Mouse (Mus musculus) gastrocnemius, postnatal 25 days (tissue): ENCODE measurements around the gene Tm4sf20. TPM values are rescaled to one million over a fixed set of nuclear protein-coding genes. Genes with fewer than 3 reads are reported as not detected.

ENCODE experiments used
- DNase-seq: peaks from one replicate; pipeline ENCODE4 v3.0.0; 2022
- total RNA-seq, 2 experiments: library from RNA; stranded (reverse); gene quantifications; 1 replicate in 1 of 2; 2 replicates in 1 of 2; pipeline ENCODE4 v1.2.3; 2021

Tm4sf20 gene
- total RNA-seq, 2 experiments from 2014 or later: not detected

DNA sequence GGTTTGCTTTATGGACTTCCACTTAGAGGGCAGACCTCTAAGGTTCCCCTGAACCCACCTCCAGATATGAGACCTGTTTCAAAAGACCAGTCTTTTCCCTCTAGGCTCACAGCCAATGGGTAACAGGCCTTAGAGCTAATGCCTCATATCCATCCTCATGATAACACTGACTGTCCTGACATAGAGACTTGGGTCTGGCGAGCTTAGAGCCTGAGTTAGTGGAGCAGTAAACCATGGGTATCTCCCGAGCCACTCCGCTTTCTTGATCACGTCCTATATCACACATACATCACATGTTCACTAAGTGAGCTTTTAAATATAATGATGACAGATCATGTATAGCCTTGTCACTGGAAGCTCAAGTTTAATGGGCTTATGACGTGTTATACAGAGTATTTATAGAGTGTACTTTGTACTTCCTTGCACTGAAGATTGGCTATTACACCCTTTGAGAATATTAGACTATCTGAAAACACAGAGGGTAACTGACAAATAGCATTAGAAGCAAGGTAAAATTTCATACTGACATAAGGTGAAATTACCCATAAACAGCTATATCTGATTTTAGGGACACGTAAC lies 11.2 kb upstream of the Tm4sf20 start:
- DNase-seq: no peak

DNA sequence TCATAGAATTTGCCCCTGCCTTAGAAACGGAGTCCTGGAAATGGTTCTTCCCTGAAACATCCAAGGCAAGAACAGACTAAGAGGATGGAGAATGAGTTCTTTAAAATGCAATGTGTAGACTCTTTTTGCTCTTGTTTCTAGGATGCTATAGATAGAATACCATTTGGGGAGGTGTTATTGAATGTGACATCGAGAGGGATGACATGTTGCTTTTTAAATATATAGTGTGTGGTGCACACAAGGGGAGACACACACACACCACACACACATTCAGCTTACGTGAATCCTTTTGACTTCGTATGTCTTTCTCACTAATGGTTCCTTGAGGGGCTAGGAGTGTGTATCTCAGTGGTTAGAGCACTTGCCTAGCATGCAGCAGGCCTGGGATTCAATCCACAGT lies 7.0 kb upstream of the Tm4sf20 start:
- no peak for DNase-seq

DNA sequence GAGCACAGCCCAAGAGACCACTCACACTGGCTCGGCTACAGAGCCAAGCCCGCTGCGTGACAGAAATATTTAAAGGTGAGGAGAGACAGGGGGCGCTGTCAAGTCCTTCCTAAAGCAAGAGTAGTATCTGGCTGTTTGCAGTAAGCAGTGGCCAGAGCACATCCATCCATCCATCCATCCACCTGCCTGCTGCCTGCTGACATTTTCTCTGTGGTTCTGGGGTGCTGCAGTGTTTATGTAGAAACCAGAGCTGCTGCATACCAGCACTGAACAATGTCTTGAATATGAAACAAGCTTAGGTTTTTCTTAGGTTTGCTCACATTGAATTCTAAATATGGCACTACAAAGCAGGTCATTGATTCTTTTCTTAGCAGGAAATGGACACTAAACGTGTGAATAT lies 4.9 kb upstream of the Tm4sf20 start:
- DNase-seq: no peak

DNA sequence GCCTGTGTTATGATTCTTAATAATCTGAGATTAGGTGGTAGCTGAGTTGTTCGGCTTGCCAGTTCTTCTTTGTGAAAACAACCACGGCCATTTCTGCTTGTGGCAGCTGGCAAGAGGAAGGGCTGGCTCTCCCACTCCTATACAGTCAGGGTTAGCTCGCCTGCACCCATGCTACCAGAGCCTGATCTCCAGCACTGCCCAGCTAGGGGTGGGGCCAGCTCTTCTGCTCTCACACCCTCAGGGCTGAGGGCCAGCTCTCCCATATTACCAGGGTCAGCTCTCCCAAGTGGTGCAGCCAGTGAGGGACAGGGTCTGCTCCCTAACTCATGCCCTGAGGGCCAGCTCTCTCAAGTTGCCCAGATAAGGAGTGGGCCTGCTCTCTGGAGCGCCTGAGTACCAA lies 4.2 kb upstream of the Tm4sf20 start:
- no peak for DNase-seq

DNA sequence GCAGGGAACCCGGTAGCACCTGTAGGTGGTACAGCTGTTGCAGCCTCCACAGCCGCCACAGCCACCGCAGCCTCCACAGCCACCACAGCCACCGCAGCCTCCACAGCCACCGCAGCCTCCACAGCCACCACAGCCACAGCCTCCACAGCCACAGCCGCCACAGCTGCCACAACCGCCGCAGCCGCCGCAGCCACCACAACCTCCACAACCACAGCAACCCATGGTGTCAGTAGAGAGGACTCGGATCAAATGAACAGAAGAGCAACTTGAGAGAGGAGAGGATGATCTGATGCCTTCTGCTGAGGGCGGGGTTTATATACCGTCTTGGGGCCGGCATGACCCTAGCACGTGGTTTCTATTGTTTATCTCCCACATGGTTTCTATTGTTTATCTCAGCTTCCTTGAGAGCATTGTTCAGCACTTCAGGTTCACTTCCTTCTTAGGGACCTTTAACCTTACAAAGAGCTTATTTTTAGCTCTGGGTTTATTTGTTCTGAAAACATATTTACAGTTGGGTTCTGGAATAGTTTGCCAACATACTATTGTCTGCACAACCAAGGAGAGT lies 2.8 kb upstream of the Tm4sf20 start, which contains the start of gene Gm47791:
Gm47791 (minus strand) TSS at position 222 of the 565 bp plus-strand sequence.
- DNase-seq: no peak

DNA sequence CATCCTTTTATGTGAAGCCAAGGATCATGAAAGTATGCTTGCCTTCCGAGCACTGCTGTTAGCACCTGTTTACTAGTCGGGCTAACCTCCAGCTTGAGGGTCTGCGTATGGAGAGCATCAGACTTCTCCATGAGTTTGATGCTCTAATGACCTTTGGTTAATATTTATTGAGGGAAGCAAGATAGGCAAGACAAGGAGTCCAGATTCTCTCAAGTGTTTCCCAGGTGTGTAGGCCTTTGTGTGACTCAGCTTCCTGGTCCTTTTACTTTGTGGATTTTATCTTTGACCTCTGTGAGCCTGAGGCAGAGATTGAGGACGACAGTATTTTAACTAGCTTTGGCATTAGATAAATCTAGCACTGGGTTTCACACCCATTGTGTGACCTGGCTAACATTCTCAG lies 1.6 kb downstream of the Tm4sf20 start:
- DNase-seq: no peak

DNA sequence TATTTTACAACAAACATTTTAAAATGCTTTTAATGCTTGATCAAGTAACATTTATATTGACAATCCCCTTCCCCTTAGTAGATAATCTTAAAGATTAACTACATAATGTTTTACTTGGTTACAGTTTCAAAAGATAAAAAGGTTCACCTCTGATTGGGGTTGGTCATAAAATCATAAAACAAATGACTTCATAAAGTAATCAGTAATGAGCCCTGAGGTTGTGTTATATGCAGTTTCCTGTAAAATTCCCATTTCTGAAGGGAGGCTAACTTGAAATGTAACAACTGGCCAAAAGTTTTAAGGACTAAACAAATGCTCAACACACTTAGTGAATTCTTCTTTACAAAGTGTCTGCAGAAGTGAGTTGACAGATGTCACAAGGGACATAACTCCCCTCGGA lies 2.0 kb downstream of the Tm4sf20 start:
- no peak for DNase-seq

DNA sequence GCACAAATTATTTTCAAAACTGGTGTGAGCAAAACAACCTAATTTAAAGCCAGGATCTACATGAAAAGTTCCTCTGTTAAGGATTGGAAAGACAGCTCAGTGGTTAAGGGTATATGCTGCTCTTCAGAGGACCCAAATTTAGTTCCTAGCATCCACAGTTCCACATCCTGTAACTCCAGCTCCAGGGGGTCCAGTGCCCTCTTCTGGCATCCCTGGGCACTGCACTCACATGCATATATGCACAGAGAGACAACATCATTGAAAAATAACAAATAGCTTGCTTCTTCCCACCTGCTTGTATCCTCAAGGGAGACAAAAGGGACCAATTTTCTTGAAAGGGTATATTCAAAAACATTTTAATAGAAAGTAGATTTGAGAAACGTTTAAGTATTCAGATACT lies 6.0 kb downstream of the Tm4sf20 start:
- DNase-seq: no peak

DNA sequence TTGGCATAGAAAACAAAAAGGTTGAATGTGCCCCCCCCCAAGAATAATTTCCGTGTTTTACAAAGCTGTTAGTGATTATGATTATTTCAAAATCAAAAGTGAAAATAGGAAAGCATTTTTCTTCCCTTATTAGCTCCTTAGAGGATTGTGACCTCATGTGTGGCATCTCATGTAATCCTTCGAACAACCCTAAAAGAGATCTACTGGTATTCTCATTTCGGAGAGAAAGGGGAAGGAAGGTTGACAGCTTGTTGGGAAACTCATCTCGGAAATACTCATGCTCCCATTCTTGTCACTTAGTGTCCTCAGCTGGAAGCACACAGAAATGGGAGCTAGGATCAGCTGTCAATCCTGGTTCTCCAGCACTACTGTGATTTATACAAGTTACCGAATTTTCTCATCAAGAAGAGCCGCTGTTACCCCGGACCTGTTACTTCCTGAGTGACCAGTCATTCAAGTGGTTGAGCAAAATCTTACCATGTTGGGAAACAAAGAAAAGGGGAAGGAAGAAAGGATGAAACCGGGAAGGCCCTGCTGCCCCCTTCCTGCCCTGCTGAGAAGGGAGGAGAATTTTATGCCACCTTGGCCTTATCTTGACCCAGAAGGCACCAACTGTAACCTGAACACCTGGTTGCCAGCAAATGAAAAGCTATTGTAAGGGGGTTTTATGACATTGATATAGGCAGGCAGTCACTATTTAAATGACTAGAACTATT lies 6.6 kb downstream of the Tm4sf20 start:
- DNase-seq: no peak

DNA sequence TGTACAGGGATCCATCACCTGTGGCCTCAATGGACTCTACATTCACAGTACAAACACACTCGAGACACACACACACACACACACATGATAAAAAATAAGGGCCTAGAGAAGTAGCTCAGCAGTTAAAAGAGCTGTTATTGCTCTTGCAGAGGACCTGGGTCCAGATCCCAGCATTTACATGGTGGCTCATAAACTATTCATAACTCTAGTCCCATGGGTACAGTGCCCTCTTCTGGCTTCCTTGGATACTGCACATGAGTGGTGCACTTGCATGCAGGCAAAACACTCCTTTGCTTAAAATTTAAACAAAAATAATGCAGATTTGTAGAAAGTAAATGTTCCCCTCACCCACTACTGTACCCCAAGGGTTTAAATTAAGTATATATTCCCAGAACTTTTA lies 8.7 kb downstream of the Tm4sf20 start:
- no peak for DNase-seq

DNA sequence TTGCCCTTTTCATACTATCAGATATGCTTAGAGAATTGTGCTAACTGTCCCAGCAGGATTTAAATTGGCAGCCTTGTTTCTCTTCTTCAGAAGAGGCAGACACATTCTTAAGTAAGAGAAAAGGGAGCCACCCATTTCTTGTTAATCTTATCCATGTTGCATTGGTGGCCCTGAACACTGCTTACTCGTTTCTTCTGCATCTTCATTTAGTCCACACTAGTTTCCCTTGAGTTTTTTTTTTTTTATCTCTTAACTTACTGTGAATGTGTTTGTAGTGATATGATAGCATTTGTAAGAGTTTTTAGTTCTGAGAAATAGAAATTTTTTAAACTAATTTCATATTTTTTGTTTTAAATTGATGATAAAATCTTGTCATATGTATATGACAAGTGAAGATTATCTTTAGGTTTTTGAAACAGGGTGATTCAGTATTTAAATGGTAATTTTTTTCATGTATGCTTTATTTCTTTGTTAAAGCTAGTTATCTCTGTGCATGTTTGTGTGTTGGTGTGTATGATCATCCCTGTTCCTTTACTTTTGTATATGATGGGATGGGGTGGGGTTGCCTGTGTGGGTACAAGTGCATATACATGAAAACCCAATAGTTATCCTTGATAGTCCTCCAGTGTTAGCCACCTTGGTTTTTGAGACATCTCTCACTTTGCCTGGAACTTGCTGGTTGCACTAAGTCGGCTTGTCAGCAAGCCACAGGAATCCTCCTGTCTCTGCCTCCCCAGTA lies 20.4 kb downstream of the Tm4sf20 start:
- DNase-seq: no peak

DNA sequence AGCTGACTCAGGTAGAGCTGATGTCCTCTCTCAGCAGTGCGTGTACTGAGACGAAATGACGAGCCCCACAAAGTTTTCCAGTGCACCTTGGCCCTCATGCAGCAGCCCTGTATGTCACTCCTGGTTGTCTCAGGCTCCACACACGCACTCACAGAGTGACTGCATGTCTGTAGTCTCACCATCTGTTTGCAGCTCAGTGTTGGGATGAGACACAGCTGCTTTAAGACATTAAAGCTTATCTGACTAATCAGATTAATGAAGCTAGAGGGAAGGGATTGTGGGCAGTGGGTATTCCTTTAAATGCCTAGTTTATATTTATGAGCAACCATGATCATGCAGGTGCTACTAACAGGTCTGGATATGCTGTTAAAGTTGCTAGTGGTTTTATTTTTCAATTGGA lies 21.9 kb downstream of the Tm4sf20 start:
- DNase-seq: no peak

DNA sequence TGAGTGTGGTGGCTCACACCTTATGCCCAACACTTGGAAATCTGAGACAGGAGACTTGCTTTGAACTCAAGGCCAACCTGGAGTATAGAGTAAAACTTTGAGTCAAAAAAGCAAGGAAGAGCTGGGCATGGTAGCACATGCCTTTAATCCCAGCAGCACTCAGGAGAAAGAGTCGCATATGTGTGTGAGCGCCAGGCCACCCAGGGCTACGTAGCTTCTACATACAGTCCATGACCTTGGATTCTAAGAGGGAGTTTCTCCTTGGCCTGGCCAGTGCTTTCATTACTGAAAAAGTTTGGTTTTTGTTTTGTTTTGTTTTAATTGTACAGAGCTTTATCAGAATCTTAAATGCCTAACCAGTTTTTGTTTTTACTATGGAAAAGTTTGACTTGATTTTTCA lies 24.3 kb downstream of the Tm4sf20 start:
- no peak for DNase-seq

DNA sequence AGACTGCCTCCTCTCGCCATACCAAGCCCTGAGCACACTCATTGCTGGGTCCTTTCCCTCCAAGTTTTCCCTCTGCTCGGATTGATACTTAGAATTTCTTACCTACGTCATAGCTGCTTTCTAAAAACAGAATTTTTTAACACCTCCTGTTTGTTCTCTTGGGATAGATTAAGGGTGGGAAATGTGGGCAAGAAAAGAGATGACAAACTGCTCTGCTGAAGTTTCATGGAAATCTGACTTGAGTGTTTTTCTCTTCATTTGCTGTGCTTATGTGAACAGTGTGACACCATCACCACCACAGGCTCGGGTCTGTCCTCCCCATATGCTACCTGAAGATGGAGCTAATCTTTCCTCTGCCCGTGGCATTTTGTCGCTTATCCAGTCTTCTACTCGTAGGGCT lies 26.7 kb downstream of the Tm4sf20 start:
- no peak for DNase-seq

DNA sequence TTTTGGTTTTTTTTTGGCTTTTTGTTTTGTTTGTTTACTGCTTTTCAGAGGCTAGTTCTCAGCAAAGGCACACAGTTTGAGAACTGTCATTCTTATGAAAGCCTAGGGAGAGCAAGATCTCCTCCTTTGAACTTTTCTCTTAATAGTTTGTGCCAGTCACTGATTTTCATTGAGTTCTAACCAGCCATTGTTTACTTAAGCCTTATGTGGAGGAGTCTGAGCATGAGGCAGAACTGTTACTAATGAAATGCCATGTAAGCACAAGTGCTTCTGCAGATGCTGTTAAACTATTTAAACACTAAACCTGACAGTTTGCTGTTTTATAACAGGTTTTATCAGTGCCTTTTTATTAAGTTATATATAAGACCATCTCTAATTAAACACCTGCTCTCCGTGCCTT lies 30.2 kb downstream of the Tm4sf20 start:
- DNase-seq: no peak

DNA sequence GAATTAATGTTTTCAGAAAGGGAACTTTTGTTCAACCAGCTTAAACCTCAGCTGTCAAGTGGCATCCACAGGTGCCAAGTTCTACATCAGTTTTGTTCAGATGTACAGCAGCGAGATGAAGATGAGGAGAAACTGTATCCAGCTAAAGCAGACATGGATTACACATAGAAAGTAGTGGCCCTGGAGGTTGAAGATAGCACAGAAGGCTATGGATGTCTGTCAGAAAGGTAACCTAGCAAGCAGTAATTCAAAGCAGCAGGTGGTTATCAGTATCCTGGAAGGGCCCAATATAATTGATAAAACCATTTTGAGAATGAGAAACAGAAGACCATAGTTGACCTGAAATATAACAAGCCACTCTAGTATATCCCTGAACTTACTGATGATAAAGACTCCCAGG lies 34.9 kb downstream of the Tm4sf20 start:
- DNase-seq: no peak

DNA sequence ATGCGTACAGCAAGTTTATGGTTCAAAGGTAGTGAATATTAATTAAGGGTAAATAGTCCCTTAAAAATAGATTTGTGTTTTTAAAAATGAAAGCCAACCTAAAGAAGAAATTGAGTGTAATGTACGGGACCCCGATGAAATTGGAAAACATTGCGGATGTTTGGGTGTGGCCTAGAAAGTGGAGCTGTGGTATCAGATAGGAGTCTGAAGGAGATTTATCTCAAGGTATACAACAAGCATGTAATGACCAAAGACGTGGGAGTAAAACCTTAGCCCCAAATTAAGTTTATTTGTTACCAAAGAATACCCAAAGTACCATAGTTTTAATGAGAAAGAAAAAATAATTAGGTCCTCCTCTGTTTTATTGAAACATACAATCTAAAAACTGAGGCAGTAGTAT lies 41.8 kb downstream of the Tm4sf20 start:
- no peak for DNase-seq

DNA sequence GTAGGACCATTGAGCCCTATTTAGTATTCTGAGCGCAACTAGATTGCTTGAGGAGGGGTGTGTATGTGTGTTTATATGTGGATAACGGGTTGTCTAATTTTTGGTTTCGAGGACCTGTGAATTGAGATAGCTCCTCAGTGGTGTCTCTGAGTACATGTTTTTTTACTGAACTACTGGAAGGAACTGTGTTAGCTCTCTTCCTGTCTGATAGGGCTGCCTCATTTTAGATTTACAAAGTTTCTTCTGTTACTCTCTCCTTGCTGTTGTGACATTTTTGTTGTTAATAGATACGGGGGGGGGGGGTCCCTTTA lies 42.4 kb downstream of the Tm4sf20 start:
- DNase-seq: no peak

DNA sequence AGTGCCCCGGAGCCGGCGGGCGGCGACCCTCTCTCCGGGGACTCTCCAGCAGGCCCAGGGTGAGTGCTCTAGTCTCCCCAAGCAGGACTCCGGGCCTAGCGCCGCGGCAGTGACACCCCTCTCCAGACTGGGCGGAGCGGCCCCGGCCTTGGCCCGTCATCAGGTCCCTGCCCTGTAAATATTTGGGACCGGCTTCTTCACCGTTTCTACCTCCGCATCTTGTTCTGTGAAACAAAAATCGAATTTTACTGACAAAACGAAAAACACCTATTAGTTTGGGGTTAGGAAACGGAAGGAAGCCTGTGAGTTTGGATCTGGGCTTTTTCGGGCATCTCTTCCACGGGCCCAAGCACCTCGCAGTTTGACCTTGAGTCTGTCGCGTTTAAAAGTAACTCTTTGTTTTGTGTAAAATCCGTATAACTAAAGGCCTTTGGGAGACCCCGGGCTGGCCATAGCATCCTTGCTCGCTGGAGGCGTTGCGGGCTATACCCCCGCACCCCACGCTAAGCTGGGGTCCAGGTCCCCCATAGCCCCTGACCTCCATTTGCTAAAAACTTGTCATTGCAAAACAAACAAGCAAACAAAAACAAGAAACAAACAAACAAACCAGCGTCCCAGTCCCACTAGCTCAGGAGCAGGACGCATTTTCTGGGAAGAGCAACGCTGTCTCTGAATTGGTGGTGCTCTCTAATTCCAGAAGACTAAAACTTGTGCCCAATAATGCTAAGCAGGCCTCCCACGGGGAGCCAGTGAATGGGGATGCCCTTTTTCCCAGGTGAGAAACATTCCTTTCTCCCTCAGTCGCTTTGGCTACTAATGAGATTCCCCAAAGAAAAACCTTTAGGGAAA lies 43.0 kb downstream of the Tm4sf20 start:
- DNase-seq: no peak

DNA sequence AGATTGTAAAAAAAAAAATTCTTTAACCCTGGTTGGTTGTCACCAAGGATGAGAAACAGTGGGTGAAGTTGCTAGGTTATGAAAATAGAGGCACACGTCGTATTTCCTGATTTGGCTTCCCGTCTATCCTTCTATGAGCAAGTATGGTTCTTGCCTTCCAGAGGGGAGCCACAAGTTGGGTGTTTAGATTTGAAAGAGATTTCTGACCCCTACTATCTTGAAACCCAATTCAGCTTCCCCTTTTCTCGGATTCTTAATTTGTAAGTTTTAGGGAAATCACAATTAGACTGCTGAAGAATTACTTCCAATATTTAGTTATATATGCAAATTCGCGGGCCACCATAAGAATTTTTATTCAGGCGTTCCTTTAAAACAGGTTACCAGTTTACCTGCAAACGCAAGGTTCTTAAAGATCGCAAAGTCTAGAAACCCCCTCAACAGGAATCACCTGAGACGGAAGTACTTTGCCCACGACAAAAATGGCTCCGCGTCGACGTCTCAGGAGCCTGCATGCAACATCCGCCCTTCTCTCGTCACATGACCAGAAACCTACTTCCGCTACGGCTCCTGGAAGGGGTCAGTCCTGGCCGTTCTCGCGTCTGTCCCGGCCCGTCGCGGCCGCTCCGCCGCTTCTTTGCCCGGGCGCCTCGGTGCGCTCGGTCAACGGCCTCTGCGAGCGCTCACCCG lies 43.8 kb downstream of the Tm4sf20 start, which contains the start of gene Mff:
Mff (plus strand) TSS at position 552 of the 687 bp plus-strand sequence.
- DNase-seq: peak; percentile 92

DNA sequence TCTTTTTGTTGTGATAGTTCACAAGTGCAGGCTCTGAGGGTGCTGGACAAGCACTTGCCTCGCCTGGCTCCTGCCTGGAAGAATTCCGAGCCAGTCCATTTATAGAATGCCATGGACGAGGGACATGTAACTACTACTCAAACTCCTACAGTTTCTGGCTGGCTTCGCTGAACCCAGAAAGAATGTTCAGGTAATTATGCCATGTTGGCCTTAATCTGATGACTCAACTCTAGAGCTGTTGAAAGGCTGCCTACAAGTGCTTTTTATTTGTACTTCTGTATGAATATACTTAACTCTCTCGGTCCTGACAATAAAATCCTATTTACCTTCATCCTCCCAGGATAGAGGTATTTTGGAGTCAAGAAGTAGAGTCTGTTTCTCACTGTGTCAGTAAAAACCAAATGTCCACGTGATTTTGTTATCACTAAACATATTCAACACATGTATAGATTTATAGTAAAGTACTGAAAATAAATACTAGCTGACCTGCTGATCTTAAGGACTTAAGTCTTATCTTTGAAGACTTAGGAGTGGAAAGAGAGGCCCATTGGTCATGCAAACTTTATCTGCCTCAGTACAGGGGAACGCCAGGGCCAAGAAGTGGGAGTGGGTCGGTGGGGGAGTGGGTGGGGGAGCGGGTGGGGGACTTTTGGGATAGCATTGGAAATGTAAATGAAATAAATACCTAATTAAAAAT lies 50.3 kb downstream of the Tm4sf20 start:
- no peak for DNase-seq
